Mouse (Mus musculus): ENCODE data around the gene Col9a3. TPM values are rescaled to one million over a fixed set of nuclear protein-coding genes. Genes with fewer than 3 reads are reported as not detected.

Gene Col9a3
- 2.6 and 3.7 TPM in 2 replicates for polyA plus RNA-seq (2016; fragmentation: Nextera tagmentation; extraction: Ambion mirVana)

DNA sequence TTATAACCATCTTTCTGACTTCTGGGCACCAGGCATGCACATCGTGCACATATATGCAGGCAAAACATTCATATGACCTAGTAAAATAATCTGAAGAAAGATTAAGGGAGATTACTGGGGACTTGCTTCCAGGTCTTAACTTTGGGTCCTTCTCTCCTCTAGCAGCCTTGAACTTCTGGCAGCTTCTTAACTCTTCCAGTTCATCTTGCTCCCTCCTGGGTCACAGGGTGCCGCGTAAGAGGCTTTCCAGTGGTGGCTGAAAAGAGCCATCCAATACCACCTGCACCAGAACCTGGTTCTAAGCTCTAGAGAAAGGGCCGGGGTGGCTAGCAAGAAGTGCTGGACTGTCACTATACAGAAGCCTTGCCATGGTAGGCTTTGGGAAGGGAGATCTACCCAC, at the start of gene Col9a3:
Gene Col9a3 (plus strand): TSS at position 301 of the 400 bp plus-strand sequence.
- Histone ChIP-seq H3K9me3 (replicated peaks) (no peaks in the 10 kb centered on the region), H3K4me3 (peak within 1 kb of the TSS; percentile 51), H3K36me3 (peaks cover 39% of the 10 kb centered on the region), H3K27ac (replicated peaks) (no peak within 1 kb of the TSS; the same call in 1 of the 2 replicates), H3K27me3 (ENCODE audit: low read depth, poor library complexity, severe bottlenecking) (peaks cover 52% of the 10 kb centered on the region), H3K4me1 (peaks cover 31% of the 10 kb centered on the region)
- DNase-seq (ENCODE audit: low spot score), result no peak
- 42% methylated on average over 4 of the region's 4 CpGs for WGBS

DNA sequence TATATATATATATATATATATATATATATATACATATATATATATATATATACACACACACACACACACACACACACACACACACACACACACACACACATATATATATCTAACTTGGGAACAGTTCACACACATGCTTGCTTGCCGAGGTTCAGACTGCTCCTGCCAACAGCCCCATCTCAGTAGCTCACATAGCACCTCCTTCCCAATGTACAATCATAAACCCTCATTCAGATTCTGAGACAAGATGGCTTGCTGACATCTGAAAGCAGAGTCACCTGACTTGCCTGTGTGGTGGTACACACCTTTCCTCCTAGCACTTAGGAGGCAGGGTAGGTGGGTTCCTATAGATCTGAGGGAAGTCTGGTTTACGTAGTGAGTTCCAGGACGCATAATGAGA, 45.2 kb upstream of the Col9a3 start:
- Histone ChIP-seq H3K36me3 (no peaks in the 10 kb centered on the region), H3K27ac (replicated peaks) (no peak overlapping the region), H3K9me3 (replicated peaks) (no peaks in the 10 kb centered on the region), H3K27me3 (ENCODE audit: low read depth, poor library complexity, severe bottlenecking) (peaks cover 16% of the 10 kb centered on the region), H3K4me3 (no peak overlapping the region), H3K4me1 (peaks cover 11% of the 10 kb centered on the region)
- DNase-seq (ENCODE audit: low spot score), result no peak
- WGBS, result 88% methylated on average over 3 of the region's 3 CpGs

DNA sequence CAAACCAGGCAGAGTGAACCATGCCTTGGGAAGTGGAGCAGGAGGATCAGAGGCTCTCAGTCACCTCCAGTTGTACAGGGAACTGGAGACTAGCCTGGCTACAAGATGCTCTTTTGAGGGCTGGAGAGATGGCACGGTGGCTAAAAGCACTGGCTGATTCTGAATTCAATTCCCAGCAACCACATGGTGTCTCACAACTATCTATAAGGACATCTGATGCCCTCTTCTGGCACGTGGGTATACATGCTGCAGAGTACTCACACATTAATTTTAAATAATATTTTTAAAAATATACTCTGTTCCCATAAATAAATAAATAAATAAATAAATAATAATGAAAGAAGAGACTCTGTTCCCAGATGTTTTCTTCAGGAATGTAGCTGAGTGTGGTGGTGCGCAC, 42.4 kb upstream of the Col9a3 start:
- no peaks in the 10 kb centered on the region for H3K36me3 ChIP-seq
- WGBS, result 52% methylated on average over 3 of the region's 3 CpGs

DNA sequence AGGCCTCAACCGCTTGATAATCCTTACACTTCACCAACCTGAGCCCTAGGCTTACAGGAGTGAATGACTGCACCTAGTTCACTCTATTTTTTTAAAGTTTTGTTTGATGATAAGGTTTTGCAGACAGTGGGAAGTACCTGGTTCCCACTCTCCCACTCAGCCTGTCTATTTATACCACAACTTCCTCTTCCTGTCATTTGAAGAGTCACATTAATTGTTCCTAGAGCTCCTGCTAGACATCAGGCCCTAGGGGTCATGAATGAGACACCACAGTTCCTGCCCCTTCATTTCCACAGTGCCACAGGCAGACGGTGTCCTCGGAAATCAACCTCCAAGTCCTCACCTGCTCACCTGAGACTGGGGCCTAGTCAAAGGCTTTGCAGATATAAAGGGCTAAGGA, 41.1 kb upstream of the Col9a3 start:
- Histone ChIP-seq H3K9me3 (replicated peaks) (no peaks in the 10 kb centered on the region), H3K27me3 (ENCODE audit: low read depth, poor library complexity, severe bottlenecking) (peaks cover 5% of the 10 kb centered on the region), H3K36me3 (no peaks in the 10 kb centered on the region), H3K4me1 (no peaks in the 10 kb centered on the region), H3K4me3 (no peak overlapping the region), H3K27ac (replicated peaks) (no peak overlapping the region)
- WGBS, result 89% methylated on average over 3 of the region's 3 CpGs
- no peak for DNase-seq (ENCODE audit: low spot score)

More for the DNA sequence above, 42.4 kb upstream of the Col9a3 start:
- no peak overlapping the region for H3K4me3 ChIP-seq
- H3K27ac ChIP-seq (replicated peaks), result no peak overlapping the region
- no peaks in the 10 kb centered on the region for H3K9me3 ChIP-seq (replicated peaks)
- H3K4me1 ChIP-seq, result no peaks in the 10 kb centered on the region
- no peak for DNase-seq (ENCODE audit: low spot score)
- peaks cover 16% of the 10 kb centered on the region for H3K27me3 ChIP-seq (ENCODE audit: low read depth, poor library complexity, severe bottlenecking)

DNA sequence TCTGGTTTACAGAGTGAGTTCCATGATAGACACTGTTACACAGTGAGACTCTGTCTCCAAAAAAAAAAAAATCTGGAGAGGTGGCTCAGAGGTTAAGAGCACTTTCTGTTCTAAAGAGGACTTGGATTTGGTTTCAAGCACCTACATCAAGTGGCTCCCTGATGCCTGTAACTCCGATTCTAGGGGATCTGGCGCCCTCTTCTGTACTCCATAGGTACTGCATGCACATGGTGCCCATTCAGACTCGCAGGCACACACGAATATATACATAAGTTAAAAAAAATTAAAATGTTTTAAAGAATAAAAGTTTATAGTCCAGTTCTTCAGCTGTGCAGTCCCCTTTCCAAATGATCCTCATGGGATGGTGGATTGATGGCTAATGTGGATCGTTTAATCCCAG, 37.3 kb upstream of the Col9a3 start:
- Histone ChIP-seq H3K36me3 (no peaks in the 10 kb centered on the region), H3K27ac (replicated peaks) (no peak overlapping the region), H3K9me3 (replicated peaks) (no peaks in the 10 kb centered on the region), H3K4me3 (no peak overlapping the region), H3K27me3 (ENCODE audit: low read depth, poor library complexity, severe bottlenecking) (no peaks in the 10 kb centered on the region; the same call in none of the 2 replicates), H3K4me1 (peaks cover 7% of the 10 kb centered on the region)
- DNase-seq (ENCODE audit: low spot score), result peak; percentile 33
- WGBS, result 57% methylated on average over 5 of the region's 5 CpGs

DNA sequence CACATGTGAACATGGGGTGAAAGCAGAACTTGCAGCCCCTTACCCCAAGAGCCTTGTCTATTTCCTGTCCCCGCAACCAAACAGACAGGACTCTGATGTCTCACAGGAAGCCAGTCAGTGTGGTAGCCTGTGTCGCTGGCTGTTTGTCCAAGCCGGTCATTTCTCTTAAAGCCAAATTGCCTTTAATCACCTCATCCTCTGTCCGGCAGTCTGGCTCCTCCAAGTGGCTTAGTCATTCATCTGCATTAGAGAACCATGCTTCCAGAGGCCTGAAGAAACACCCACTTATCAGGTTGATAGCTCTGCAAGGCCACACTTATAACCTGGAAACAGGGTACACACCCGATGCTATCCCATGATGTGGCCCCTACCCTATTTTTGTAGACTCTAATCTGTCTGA, 35.4 kb upstream of the Col9a3 start:
- 76% methylated on average over 5 of the region's 5 CpGs for WGBS
- no peak for DNase-seq (ENCODE audit: low spot score)
- Histone ChIP-seq H3K4me1 (peaks cover 7% of the 10 kb centered on the region), H3K27ac (replicated peaks) (no peak overlapping the region), H3K9me3 (replicated peaks) (no peaks in the 10 kb centered on the region), H3K36me3 (no peaks in the 10 kb centered on the region), H3K4me3 (no peak overlapping the region), H3K27me3 (ENCODE audit: low read depth, poor library complexity, severe bottlenecking) (no peaks in the 10 kb centered on the region; the same call in none of the 2 replicates)

DNA sequence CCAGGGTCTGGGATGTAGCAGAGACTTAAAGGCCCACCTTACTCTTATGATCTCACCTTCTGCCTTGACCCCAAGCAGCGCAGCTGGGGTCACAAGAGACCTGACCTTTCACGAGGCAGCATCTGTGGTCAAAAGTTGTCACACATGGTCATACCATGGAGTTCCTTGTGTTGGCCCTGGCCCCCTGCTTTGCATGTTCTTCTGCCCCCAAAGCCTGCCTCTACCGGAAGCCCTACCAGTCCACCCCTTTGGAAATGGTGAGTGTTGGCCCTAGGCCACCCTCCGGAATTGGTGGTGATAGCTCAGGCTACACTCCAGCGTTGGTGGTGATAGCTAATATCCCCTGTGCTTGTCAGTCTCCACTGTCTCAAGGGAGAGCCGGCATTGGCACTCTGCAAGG, 34.3 kb upstream of the Col9a3 start:
- H3K4me1 ChIP-seq, result peaks cover 7% of the 10 kb centered on the region
- H3K36me3 ChIP-seq, result no peaks in the 10 kb centered on the region
- DNase-seq (ENCODE audit: low spot score), result no peak
- H3K9me3 ChIP-seq (replicated peaks), result no peaks in the 10 kb centered on the region
- H3K4me3 ChIP-seq, result no peak overlapping the region
- no peak overlapping the region for H3K27ac ChIP-seq (replicated peaks)
- peaks cover 2% of the 10 kb centered on the region; the same call in 1 of the 2 replicates for H3K27me3 ChIP-seq (ENCODE audit: low read depth, poor library complexity, severe bottlenecking)
- 69% methylated on average over 6 of the region's 6 CpGs for WGBS

DNA sequence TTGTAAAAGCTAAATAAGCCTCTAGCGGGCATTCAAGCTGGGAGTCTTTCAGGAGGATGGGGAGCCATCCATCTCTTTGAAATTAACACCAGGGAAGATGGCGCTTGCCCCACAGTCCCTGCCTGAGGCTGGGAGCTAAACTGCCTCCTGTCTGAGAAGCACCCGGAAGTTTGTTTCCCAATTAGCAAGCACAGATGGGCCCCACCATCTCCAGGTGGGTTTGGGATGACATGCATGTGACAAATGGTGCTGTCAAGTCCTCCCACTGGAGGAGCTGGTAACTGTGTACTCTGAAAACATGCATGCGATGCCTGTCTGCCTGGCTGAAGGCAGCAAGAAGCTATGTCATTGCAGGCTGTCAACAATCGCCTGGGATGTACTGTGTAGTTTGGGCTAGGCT, 33.7 kb upstream of the Col9a3 start:
- no peak for DNase-seq (ENCODE audit: low spot score)
- no peak overlapping the region for H3K4me3 ChIP-seq
- no peaks in the 10 kb centered on the region for H3K9me3 ChIP-seq (replicated peaks)
- H3K27ac ChIP-seq (replicated peaks), result no peak overlapping the region
- peaks cover 7% of the 10 kb centered on the region for H3K4me1 ChIP-seq
- WGBS, result 52% methylated on average over 5 of the region's 5 CpGs
- peaks cover 4% of the 10 kb centered on the region; the same call in 1 of the 2 replicates for H3K27me3 ChIP-seq (ENCODE audit: low read depth, poor library complexity, severe bottlenecking)
- no peaks in the 10 kb centered on the region for H3K36me3 ChIP-seq

DNA sequence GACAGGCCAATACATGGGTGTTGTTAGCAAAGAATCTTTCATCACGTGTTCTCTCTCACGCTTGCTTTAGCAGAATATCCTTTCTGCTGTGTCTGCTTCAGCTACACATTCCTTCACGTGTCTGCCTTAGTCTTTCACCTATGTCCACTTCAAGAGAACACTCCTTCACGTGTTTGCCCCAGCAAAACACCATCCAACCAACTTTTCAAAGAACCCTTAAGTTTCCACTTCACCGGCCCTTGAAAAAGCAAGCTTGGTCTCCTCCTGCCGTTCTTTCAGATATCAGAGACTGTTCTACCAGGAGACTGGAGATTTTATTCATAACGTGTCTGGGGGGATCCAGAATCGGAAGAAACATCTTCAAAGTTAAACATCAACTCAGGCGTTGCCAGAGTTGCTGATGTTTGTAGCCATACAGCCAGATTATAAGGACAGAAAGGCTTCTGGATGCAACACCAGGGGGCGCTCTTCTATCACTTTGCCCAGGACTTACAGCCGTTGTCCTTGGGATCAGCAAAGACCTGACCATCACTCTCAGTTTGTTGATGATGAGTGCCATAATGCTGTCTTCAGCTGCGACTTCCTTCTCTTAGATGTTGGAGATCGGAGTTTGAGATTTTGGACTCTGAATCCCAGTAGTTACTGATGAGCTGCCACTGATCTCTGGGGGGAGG, 31.2 kb upstream of the Col9a3 start:
- DNase-seq (ENCODE audit: low spot score), result peak; percentile 72
- H3K4me3 ChIP-seq, result no peak overlapping the region
- WGBS, result 38% methylated on average over 13 of the region's 13 CpGs
- peaks cover 7% of the 10 kb centered on the region for H3K4me1 ChIP-seq
- H3K27ac ChIP-seq (replicated peaks), result no peak overlapping the region
- H3K27me3 ChIP-seq (ENCODE audit: low read depth, poor library complexity, severe bottlenecking), result peaks cover 4% of the 10 kb centered on the region; the same call in 1 of the 2 replicates
- no peaks in the 10 kb centered on the region for H3K9me3 ChIP-seq (replicated peaks)
- H3K36me3 ChIP-seq, result no peaks in the 10 kb centered on the region

DNA sequence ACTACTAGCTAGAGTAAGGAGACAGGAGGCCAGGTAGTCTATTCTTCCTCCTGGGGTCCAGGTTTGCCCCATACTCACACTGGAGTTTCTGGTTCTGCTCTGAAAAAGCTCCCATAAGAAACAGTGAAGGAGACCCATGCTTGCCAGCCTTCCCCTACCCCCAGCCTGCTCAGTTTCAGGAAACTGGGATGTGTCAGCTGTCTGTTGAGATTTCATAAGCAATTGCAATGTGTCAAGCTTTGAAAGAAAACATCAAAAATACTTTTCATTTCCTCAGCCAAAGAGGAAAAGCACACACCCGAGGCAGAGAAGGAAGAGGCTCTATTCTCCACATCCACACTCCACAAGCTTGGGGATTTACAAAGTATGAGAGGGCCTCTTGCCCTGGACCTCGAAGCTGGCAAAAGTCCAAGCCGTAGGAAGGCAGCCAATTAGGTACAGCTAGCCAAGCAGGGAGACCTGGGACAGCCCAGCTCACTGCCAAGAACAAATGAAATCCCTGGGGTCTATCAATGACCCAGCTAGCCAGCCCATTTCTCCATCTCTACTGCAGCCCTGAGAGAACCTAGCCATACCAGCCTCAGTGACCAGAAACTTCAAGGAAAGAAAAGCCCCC, 28.5 kb upstream of the Col9a3 start:
- Histone ChIP-seq H3K27me3 (ENCODE audit: low read depth, poor library complexity, severe bottlenecking) (0 out of 2 replicates have a peak, but pooled peaks cover 4% of the 10 kb centered on the region), H3K4me3 (no peak overlapping the region), H3K9me3 (replicated peaks) (no peaks in the 10 kb centered on the region), H3K4me1 (no peaks in the 10 kb centered on the region), H3K27ac (replicated peaks) (no peak overlapping the region), H3K36me3 (no peaks in the 10 kb centered on the region)
- 68% methylated on average over 3 of the region's 3 CpGs for WGBS
- no peak for DNase-seq (ENCODE audit: low spot score)

DNA sequence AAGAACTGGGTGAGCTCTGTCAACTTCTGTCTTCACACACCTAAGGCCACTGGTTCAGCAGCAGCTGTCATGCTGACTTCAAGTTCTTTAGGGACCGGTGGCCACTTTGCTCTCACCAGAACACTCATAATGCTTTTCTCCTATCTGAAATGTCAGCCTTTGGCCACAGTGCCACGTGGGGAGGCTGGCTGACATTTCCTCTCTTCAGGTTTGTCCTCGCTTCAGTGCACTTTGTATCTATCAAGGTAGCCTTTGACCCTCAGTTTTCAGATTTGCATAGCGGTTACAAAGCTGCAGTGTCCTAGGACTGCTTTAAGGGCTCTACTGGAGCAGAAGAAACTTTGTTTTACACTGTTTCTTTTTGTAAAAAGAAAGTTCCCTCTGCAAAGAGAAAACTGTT, 21.1 kb upstream of the Col9a3 start:
- H3K4me3 ChIP-seq, result no peak overlapping the region
- peaks cover 20% of the 10 kb centered on the region for H3K4me1 ChIP-seq
- no peaks in the 10 kb centered on the region for H3K9me3 ChIP-seq (replicated peaks)
- no peak for DNase-seq (ENCODE audit: low spot score)
- H3K27ac ChIP-seq (replicated peaks), result no peak overlapping the region
- peaks cover 25% of the 10 kb centered on the region for H3K27me3 ChIP-seq (ENCODE audit: low read depth, poor library complexity, severe bottlenecking)
- no peaks in the 10 kb centered on the region for H3K36me3 ChIP-seq
- 38% methylated on average over 4 of the region's 4 CpGs for WGBS

DNA sequence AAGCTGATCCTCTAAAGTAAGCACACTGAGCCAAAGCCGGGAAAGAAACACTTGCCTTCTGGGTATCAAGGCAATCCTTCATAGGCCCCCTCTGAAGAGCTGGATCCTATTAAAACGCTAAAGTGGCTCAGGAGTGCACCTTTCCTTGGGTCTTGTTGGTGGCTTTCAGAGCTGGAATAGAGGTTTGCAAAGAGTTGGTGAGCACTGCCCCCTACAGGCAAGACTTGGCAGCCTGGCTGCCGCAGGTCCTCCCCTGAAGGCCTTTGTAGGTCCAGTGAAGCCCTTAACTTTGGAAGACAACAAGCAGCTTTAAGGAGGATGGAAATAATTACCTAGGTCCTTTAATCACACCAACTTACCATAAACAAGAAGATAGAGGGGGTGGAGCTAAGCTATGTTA, 18.9 kb upstream of the Col9a3 start:
- H3K27me3 ChIP-seq (ENCODE audit: low read depth, poor library complexity, severe bottlenecking), result peaks cover 25% of the 10 kb centered on the region
- no peak overlapping the region for H3K27ac ChIP-seq (replicated peaks)
- DNase-seq (ENCODE audit: low spot score), result peak; percentile 75
- WGBS, result 5% methylated on average over 3 of the region's 3 CpGs
- H3K4me3 ChIP-seq, result no peak overlapping the region
- peaks cover 34% of the 10 kb centered on the region for H3K4me1 ChIP-seq
- no peaks in the 10 kb centered on the region for H3K9me3 ChIP-seq (replicated peaks)
- H3K36me3 ChIP-seq, result no peaks in the 10 kb centered on the region

DNA sequence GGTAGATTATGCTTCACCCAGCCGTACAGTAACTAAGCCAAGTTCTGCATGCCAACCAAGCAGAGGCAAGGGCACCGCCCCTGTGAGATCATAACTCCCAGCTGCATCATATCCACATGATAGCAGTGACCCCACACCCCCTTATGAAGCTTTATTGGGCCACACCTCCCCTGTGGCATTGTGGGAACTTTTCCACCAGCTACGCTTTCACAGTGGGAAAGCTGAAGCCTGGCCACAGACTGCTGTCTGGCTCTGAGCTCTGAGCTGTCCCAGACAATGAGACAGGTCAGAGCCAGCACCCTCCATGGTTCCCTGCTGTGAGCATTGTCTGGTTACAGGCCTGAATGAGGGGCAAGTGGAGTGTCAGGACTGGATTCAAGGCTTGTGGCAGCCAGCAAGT, 16.6 kb upstream of the Col9a3 start, which contains the start of gene Mrgbp:
Gene Mrgbp (plus strand): TSS at position 303 of the 400 bp plus-strand sequence.
- Histone ChIP-seq H3K4me3 (no peak within 1 kb of the TSS), H3K36me3 (peaks cover 22% of the 10 kb centered on the region), H3K9me3 (replicated peaks) (no peaks in the 10 kb centered on the region), H3K27me3 (ENCODE audit: low read depth, poor library complexity, severe bottlenecking) (peaks cover 21% of the 10 kb centered on the region), H3K4me1 (peaks cover 49% of the 10 kb centered on the region), H3K27ac (replicated peaks) (no peak within 1 kb of the TSS)
- WGBS, result 85% methylated on average over 3 of the region's 3 CpGs
- DNase-seq (ENCODE audit: low spot score), result no peak
